Comparison of ENCODE assay signal across 8 mouse cellular contexts in the genomic region with DNA sequence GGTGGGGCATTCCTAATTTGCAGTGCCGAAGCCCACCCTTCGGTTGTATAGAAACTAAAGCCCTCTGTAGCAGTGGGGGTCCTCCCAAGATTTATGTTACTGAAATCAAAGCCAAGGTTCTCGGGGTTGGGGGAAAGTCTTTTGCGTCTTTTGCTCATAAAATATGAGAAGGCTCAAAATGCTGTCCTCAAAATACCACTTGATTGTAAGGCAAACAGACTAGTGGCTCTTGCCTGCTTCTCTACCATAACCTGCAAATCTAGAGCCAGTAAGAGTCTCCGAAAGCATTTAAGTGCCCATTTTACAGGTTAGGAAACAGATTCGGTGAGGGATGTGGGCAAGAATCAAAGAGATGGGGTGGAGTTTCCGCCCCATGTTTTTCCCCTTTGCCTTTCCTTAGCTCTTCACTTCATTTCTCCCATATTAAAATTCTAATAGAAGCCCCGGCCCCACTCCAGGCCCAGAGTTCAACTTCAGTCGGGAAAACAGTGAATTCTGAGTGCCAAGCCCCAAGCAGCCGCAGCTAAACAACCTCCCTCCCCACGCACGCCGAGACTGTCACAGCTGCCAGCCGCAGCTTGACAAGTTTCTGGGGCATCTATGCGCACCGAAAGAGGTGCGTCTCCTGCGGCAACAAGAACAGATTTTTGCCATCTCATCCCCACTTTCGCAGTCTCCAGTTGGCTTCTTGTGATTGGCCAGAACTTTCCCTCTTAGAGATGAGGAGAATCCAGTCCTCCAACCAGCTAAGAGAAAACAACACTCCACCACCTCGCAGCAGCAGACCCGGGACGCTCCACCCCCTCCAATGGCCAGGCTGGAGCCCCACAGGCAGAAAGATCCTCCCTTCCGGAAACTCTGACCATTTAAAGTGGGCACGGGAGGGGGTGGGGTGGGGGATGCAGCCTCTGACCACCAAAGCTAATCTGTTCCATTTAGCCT. TPM values are rescaled to one million over a fixed set of nuclear protein-coding genes. Genes with fewer than 3 reads are reported as not detected.
DNase-seq lines count a peak whose midpoint lies in the region; TF ChIP-seq lines count a peak whose summit lies in the region.

No protein-coding gene starts in this region.

- no peaks in the 10 kb centered on the region for H3K36me3 ChIP-seq in hindbrain, embryonic 10.5 days

- H3K27me3 ChIP-seq in hindbrain, embryonic 10.5 days (ENCODE audit: insufficient read depth, poor library complexity, severe bottlenecking): no peaks in the 10 kb centered on the region

- H3K4me3 ChIP-seq in hindbrain, embryonic 10.5 days: peak overlapping the region; percentile 62
- H3K4me3 ChIP-seq in lung, adult 2 months (replicated peaks; ENCODE audit: extremely low read depth, low read depth, low read length): peak overlapping the region; percentile 84

- WGBS in hindbrain, embryonic 10.5 days: 2% methylated on average over 24 of the region's 24 CpGs
- 1% methylated on average over 24 of the region's 24 CpGs for WGBS in lung, adult 2 months

- peak; percentile 96; the same call in 1 of the 2 replicates for TF ChIP-seq POLR2A in lung, adult 2 months (IDR thresholded peaks at IDR 0.05; ENCODE audit: borderline replicate concordance, extremely low read depth, low read depth, low read length)

- peak; percentile 94 for DNase-seq in Muller cell, postnatal 12 days (ENCODE audit: inconsistent ontology term)
- DNase-seq in cerebellum, postnatal 10 days: peak; percentile 73 to 80
- DNase-seq in frontal cortex, postnatal 10 days (ENCODE audit: low spot score in 2 of 2): peak; percentile 65 to 79
- peak; percentile 84 for DNase-seq in hindbrain, embryonic 10.5 days (ENCODE audit: low spot score)
- DNase-seq in layer of hippocampus, adult 8-10 months (ENCODE audit: low spot score in 2 of 2): peak; percentile 82 to 89
- DNase-seq in lung, adult 2 months: peak; percentile 55
- DNase-seq in ovary, postnatal 36 days (ENCODE audit: low spot score): peak; percentile 82
- DNase-seq in thymus, postnatal 10 days (ENCODE audit: low spot score in 2 of 2): no peak

- H3K9me3 ChIP-seq in hindbrain, embryonic 10.5 days: no peaks in the 10 kb centered on the region

- peaks cover 31% of the 10 kb centered on the region for H3K4me1 ChIP-seq in hindbrain, embryonic 10.5 days (replicated peaks)
- no peaks in the 10 kb centered on the region for H3K4me1 ChIP-seq in lung, adult 2 months (ENCODE audit: control insufficient read depth, insufficient read depth, low read length)

- no peak for TF ChIP-seq CTCF in lung, adult 2 months (IDR thresholded peaks at IDR 0.05; ENCODE audit: insufficient read depth, low read length)

- peak overlapping the region; percentile 94 for H3K27ac ChIP-seq in hindbrain, embryonic 10.5 days

RNA-seq across cellular contexts. Expression of a gene that starts 33.7 kb away (rescaled TPM):
- polyA plus RNA-seq in hindbrain, embryonic 10.5 days (2016; fragmentation: Nextera tagmentation; extraction: Ambion mirVana): 27.8 and 39.4 TPM in 2 replicates
- 1,000 to 10,000 TPM; 2,063 to 2,148 (median 2,094) TPM for total RNA-seq in layer of hippocampus, adult 8-10 months (2022)
- 0.22 and 0.24 TPM in 2 replicates for polyA plus RNA-seq in lung, adult 2 months (2012; rRNA removed)

Comparison
In these comparisons a context has a peak if more than half of its experiments do, and no peak if none do; other contexts are left out.
1. DNase-seq: peak in Muller cell, postnatal 12 days (single experiment), cerebellum, postnatal 10 days (2 of 2), frontal cortex, postnatal 10 days (2 of 2), hindbrain, embryonic 10.5 days (single experiment), layer of hippocampus, adult 8-10 months (2 of 2), lung, adult 2 months (single experiment) and ovary, postnatal 36 days (single experiment); none in thymus, postnatal 10 days (0 of 2).
2. RNA of a gene that starts 33.7 kb away (polyA plus RNA-seq): 27.8 to 39.4 TPM in hindbrain, embryonic 10.5 days; 0.22 to 0.24 TPM in lung, adult 2 months; every median in the first group is over 10 times any median in the second.